Mouse (Mus musculus) MEL (cell line): ENCODE data around the gene Rims1.

Experiments used
- CTCF ChIP-seq, 3 experiments: IDR thresholded peaks in 2 of 3; conservative IDR thresholded peaks in 1 of 3; 2 replicates each; pipeline ENCODE4 v1.5.1; 2011 to 2012; ENCODE audit warnings: low read length in 3 of 3, low read depth in 2 of 3, mild to moderate bottlenecking in 2 of 3, improper control_type of control experiment in 1 of 3, inconsistent platforms in 1 of 3, mixed read lengths in 1 of 3, moderate library complexity in 1 of 3; ENCODE audit not compliant: control insufficient read depth in 1 of 3, insufficient read depth in 1 of 3, poor library complexity in 1 of 3, severe bottlenecking in 1 of 3
- E2F4 ChIP-seq: IDR thresholded peaks from 2 replicates; pipeline ENCODE4 v1.6.1; 2011; ENCODE audit warnings: low read depth, low read length, improper control_type of control experiment, borderline replicate concordance
- ELF1 ChIP-seq: IDR thresholded peaks from 2 replicates; pipeline ENCODE4 v1.6.1; 2014; ENCODE audit warnings: low read depth, mild to moderate bottlenecking, inconsistent platforms, low read length, improper control_type of control experiment, moderate library complexity
- EP300 ChIP-seq, 2 experiments: IDR thresholded peaks; 2 replicates each; pipeline ENCODE4 v1.6.1; 2011; ENCODE audit warnings: improper control_type of control experiment in 2 of 2, low read length in 2 of 2, low read depth in 1 of 2, mild to moderate bottlenecking in 1 of 2
- GATA1 ChIP-seq: IDR thresholded peaks from 2 replicates; pipeline ENCODE4 v1.6.1; 2011; ENCODE audit warnings: low read depth, low read length, improper control_type of control experiment
- JUND ChIP-seq: IDR thresholded peaks from 2 replicates; pipeline ENCODE4 v1.6.1; 2011; ENCODE audit warnings: low read depth, mild to moderate bottlenecking, improper control_type of control experiment, low read length
- MAZ ChIP-seq: IDR thresholded peaks from 2 replicates; pipeline ENCODE4 v1.6.1; 2012; ENCODE audit warnings: low read depth, mild to moderate bottlenecking, inconsistent platforms, low read length, improper control_type of control experiment
- MXI1 ChIP-seq: IDR thresholded peaks from 2 replicates; pipeline ENCODE4 v1.6.1; 2011; ENCODE audit warnings: mild to moderate bottlenecking, low read depth, low read length, improper control_type of control experiment
- POLR2A ChIP-seq, 2 experiments: IDR thresholded peaks; 2 replicates each; pipeline ENCODE4 v1.6.1; 2011 to 2012; ENCODE audit warnings: low read length in 2 of 2, mild to moderate bottlenecking in 2 of 2, control low read depth in 1 of 2, improper control_type of control experiment in 1 of 2, low read depth in 1 of 2, moderate library complexity in 1 of 2; ENCODE audit not compliant: control insufficient read depth in 1 of 2, insufficient read depth in 1 of 2, poor library complexity in 1 of 2
- POLR2AphosphoS5 ChIP-seq: IDR thresholded peaks from 2 replicates; pipeline ENCODE4 v1.6.1; 2012; ENCODE audit warnings: low read depth, borderline replicate concordance, mild to moderate bottlenecking, inconsistent platforms, low read length, moderate library complexity, mixed read lengths
- TAL1 ChIP-seq: IDR thresholded peaks from 2 replicates; pipeline ENCODE4 v1.6.1; 2012; ENCODE audit warnings: mild to moderate bottlenecking, inconsistent platforms, low read length, moderate library complexity, mixed read lengths
- TCF12 ChIP-seq: IDR thresholded peaks from 2 replicates; pipeline ENCODE4 v1.6.1; 2014; ENCODE audit warnings: low read depth, mild to moderate bottlenecking, inconsistent platforms, low read length, improper control_type of control experiment, moderate library complexity
- USF1 ChIP-seq: IDR thresholded peaks from 2 replicates; pipeline ENCODE4 v1.6.1; 2014; ENCODE audit warnings: low read depth, mild to moderate bottlenecking, inconsistent platforms, low read length, improper control_type of control experiment, moderate library complexity

DNA sequence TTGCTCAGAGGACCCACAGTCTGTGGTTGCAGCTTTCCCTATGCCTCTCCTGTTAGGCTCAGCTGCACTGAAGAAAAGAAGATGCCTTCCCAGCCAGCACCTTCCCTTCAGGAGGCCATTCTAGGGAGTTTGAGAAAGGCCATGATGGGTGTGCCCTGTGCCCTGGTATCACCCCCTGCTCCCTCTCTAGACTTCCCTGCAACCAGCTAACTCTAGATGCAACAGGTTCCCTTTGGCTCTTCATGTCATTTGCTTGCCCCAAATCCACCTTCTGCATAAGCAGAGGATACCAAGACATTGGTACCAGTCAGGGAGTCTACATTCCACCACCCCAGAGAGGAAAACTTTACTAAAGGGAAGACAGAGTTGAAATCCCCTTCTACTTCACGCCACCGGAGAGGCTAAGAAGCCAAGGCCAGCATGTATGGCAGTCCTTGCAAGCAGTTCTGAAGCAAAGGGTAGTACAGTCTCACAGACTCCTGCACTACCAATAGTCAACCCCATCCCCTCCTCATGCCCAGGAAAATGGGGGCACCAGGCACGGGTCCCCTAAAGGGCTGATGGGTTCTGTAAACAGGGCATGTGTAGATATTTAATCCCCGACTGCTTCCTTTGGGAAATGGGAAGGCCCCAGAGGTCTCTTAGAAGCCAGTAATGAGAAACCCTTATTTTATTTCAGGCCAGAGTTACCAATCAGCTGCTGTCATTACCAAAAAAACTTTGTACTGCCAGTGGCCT is 1.5 kb downstream of the Rims1 start:
- TF ChIP-seq ELF1, result no peak
- no peak for TF ChIP-seq USF1
- TF ChIP-seq MAZ, result no peak
- TF ChIP-seq POLR2AphosphoS5, result no peak
- TF ChIP-seq JUND, result no peak
- TF ChIP-seq GATA1, result no peak
- no peak for TF ChIP-seq TAL1
- TF ChIP-seq E2F4, result no peak
- TF ChIP-seq CTCF (IDR thresholded peaks at IDR 0.05 in 2 of 3, conservative IDR thresholded peaks at IDR 0.05 in 1 of 3; ENCODE audit: control insufficient read depth in 1 of 3, insufficient read depth in 1 of 3, low read depth in 2 of 3, low read length in 3 of 3, poor library complexity in 1 of 3, severe bottlenecking in 1 of 3), result no peak
- no peak for TF ChIP-seq MXI1
- no peak for TF ChIP-seq EP300 (IDR thresholded peaks at IDR 0.05; ENCODE audit: low read depth in 1 of 2, low read length in 2 of 2)
- TF ChIP-seq TCF12, result no peak
- no peak for TF ChIP-seq POLR2A (IDR thresholded peaks at IDR 0.05; ENCODE audit: control insufficient read depth in 1 of 2, insufficient read depth in 1 of 2, low read depth in 1 of 2, low read length in 2 of 2, poor library complexity in 1 of 2)
